Mouse (Mus musculus) kidney, embryonic 16.5 days (tissue): ENCODE data around the gene Ppfia4. TPM values are rescaled to one million over a fixed set of nuclear protein-coding genes. Genes with fewer than 3 reads are reported as not detected.
A peak's percentile ranks its signal among the peaks of the same experiment; 100 is the strongest.

Experiments
- ATAC-seq: fragments of 200-750 bp; cut with Nextera tagmentation; 2 replicates; pipeline ENCODE4 v1.8.0; 2017; ENCODE audit warnings: moderate TSS enrichment; ENCODE audit not compliant: low FRiP score, low TSS enrichment
- H3K27ac ChIP-seq: fragments of 300-500 bp; sonication (generic); 2 replicates; pipeline ENCODE4 v1.5.1; 2014; ENCODE audit warnings: low read length
- H3K27me3 ChIP-seq: fragments of 300-500 bp; sonication (generic); 2 replicates; pipeline ENCODE4 v1.6.1; 2014; ENCODE audit warnings: low read length, control low read depth, mixed read lengths; ENCODE audit not compliant: insufficient read depth
- H3K36me3 ChIP-seq: fragments of 300-500 bp; sonication (generic); 2 replicates; pipeline ENCODE4 v1.6.1; 2014; ENCODE audit warnings: low read length, control low read depth, mixed read lengths; ENCODE audit not compliant: insufficient read depth
- H3K4me1 ChIP-seq: fragments of 300-500 bp; sonication (generic); 2 replicates; pipeline ENCODE4 v1.6.1; 2014; ENCODE audit warnings: low read length, control low read depth, mixed read lengths; ENCODE audit not compliant: insufficient read depth
- H3K4me2 ChIP-seq: fragments of 300-500 bp; sonication (generic); replicated peaks from 2 replicates; pipeline ENCODE4 v1.6.1; 2014; ENCODE audit warnings: low read depth, low read length
- H3K4me3 ChIP-seq: fragments of 300-500 bp; sonication (generic); 2 replicates; pipeline ENCODE4 v1.5.1; 2014; ENCODE audit warnings: mild to moderate bottlenecking, low read length
- H3K9ac ChIP-seq: fragments of 300-500 bp; sonication (generic); replicated peaks from 2 replicates; pipeline ENCODE4 v1.6.1; 2014; ENCODE audit warnings: low read length
- H3K9me3 ChIP-seq: fragments of 300-500 bp; sonication (generic); 2 replicates; pipeline ENCODE4 v1.6.1; 2016; ENCODE audit warnings: low read length, control low read depth
- WGBS: fragments of 180-500 bp; shearing (Covaris S2); extraction: QIAGEN DNeasy Blood & Tissue Kit; methylation state at CpG from one replicate; pipeline ENCODE4 v1.1.7; 2014; 5-methylcytosine and 5-hydroxymethylcytosine counted together
- polyA plus RNA-seq: library from polyadenylated mRNA; unstranded; fragments of >200 nt; fragmentation: Nextera tagmentation; extraction: Ambion mirVana; gene quantifications from 2 replicates; pipeline ENCODE4 v1.2.1, GENCODE M21; 2015

Ppfia4 gene
- polyA plus RNA-seq, 1 experiment from 2014 or later = 3.9 TPM

DNA sequence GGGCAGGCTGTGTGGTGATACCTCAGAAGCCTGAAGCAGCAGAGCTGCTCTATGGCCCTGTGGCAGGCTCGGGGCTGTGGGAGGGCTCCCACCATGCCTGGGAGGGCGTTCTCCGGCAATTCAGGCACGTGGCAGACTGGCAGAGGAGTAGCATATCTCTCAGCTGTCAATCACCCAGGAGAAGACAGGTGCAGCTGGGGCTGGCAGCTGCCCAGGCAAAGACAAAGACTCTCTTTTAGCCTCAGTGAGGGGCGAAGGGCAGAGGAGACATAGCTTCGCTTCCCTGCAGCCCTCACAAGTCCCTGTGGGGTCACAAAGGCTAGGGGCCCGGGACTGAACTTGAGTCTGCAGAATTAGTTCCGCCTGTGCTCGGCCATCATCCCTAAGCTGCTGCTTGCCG, 25.3 kb downstream of the Ppfia4 start:
- Histone ChIP-seq H3K4me3 (no peak overlapping the region), H3K9me3 (no peaks in the 10 kb centered on the region), H3K36me3 (no peaks in the 10 kb centered on the region), H3K4me1 (peaks cover 8% of the 10 kb centered on the region), H3K9ac (no peak overlapping the region), H3K27ac (no peak overlapping the region), H3K27me3 (no peaks in the 10 kb centered on the region), H3K4me2 (no peak overlapping the region)
- no peak for ATAC-seq
- WGBS = 59% methylated on average over 10 of the region's 10 CpGs

- WGBS = 89% methylated on average over 9 of the region's 9 CpGs
- H3K4me2 ChIP-seq = no peak overlapping the region
- peaks cover 9% of the 10 kb centered on the region for H3K4me1 ChIP-seq
- no peak overlapping the region for H3K27ac ChIP-seq
- no peak for ATAC-seq
- no peak overlapping the region for H3K4me3 ChIP-seq
- no peaks in the 10 kb centered on the region for H3K36me3 ChIP-seq
- no peaks in the 10 kb centered on the region for H3K9me3 ChIP-seq
- H3K27me3 ChIP-seq = peaks cover 2% of the 10 kb centered on the region; the same call in 1 of the 2 replicates
- H3K9ac ChIP-seq = no peak overlapping the region
These were observed 27.8 kb downstream of the Ppfia4 start for GRCm38 (mm10) chr1:134304940-134305339.

GRCm38 (mm10) chr1:134302568-134303238, 30.0 kb downstream of the Ppfia4 start:
- Histone ChIP-seq H3K4me3 (no peak overlapping the region), H3K4me2 (no peak overlapping the region), H3K9ac (no peak overlapping the region), H3K27ac (peak overlapping the region; percentile 64; the same call in 1 of the 2 replicates), H3K9me3 (no peaks in the 10 kb centered on the region), H3K36me3 (no peaks in the 10 kb centered on the region), H3K4me1 (peaks cover 14% of the 10 kb centered on the region), H3K27me3 (peaks cover 15% of the 10 kb centered on the region)
- ATAC-seq = no peak
- WGBS = 46% methylated on average over 8 of the region's 8 CpGs

DNA sequence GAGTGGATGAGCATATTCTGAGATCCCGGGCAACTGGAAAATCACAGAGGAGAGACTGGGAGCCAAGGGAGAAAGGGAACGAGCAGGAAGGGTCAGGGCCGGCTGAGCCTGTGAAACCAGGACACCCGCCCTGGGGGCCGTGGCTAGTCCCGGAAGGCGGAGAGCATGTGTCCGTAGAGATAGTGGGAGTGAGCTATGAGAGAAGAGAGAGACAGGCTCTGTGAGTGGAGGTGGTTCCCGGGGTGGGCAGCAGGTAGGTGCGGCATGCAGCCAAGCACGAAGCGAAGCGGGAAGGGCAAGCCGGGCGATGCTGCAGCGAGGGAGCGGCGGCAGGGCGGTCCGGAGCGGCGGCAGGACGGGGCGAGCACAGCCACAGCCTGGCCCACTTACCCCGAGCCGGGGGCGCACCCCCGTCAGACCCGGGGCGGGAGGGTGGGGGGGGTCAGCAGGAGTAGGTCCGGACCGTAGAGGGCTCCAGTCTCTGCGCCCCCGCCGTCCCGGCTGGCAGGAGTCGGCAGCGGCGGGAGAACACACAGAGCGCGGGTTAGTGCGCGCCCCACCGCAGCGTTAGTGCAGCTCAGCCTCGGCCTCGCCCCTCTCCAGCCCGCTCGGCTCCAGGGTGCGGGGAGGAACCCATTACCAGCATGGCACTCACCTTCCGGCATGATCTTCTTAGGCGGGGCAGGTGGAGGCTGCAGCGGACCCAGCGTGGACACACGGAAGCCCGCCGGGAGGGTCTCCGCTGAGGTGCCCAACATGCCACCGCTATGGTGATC, 33.9 kb downstream of the Ppfia4 start:
- Histone ChIP-seq H3K27ac (no peak overlapping the region), H3K27me3 (peaks cover 16% of the 10 kb centered on the region), H3K36me3 (no peaks in the 10 kb centered on the region), H3K4me2 (peak overlapping the region; percentile 95), H3K9ac (peak overlapping the region; percentile 68), H3K4me1 (peaks cover 14% of the 10 kb centered on the region), H3K4me3 (peak overlapping the region; percentile 56), H3K9me3 (no peaks in the 10 kb centered on the region)
- ATAC-seq = peak; percentile 44; the same call in 1 of the 2 replicates
- WGBS = 2% methylated on average over 54 of the region's 59 CpGs

GRCm38 (mm10) chr1:134297265-134297664, 35.5 kb downstream of the Ppfia4 start:
- H3K27me3 ChIP-seq = peaks cover 16% of the 10 kb centered on the region
- no peak overlapping the region for H3K9ac ChIP-seq
- H3K4me1 ChIP-seq = peaks cover 5% of the 10 kb centered on the region
- no peaks in the 10 kb centered on the region for H3K9me3 ChIP-seq
- no peak overlapping the region for H3K4me2 ChIP-seq
- 86% methylated on average over 8 of the region's 8 CpGs for WGBS
- no peaks in the 10 kb centered on the region for H3K36me3 ChIP-seq
- no peak overlapping the region for H3K27ac ChIP-seq
- H3K4me3 ChIP-seq = no peak overlapping the region
- no peak for ATAC-seq

- H3K4me1 ChIP-seq = peaks cover 9% of the 10 kb centered on the region; the same call in 1 of the 2 replicates
- H3K9me3 ChIP-seq = no peaks in the 10 kb centered on the region
- no peak overlapping the region for H3K4me2 ChIP-seq
- 0 out of 2 replicates have a peak overlapping the region, but pooled peaks have one; percentile 21 for H3K27ac ChIP-seq
- no peak for ATAC-seq
- peaks cover 8% of the 10 kb centered on the region for H3K27me3 ChIP-seq
- no peaks in the 10 kb centered on the region for H3K36me3 ChIP-seq
- H3K4me3 ChIP-seq = no peak overlapping the region
- 70% methylated on average over 3 of the region's 3 CpGs for whole genome bisulfite sequencing
- no peak overlapping the region for H3K9ac ChIP-seq
These were observed 38.8 kb downstream of the Ppfia4 start for GRCm38 (mm10) chr1:134293738-134294604.

- H3K9ac ChIP-seq = no peak overlapping the region
- H3K4me3 ChIP-seq = no peak overlapping the region
- no peaks in the 10 kb centered on the region for H3K36me3 ChIP-seq
- peaks cover 9% of the 10 kb centered on the region; the same call in 1 of the 2 replicates for H3K4me1 ChIP-seq
- no peak overlapping the region for H3K27ac ChIP-seq
- peaks cover 7% of the 10 kb centered on the region for H3K27me3 ChIP-seq
- H3K9me3 ChIP-seq = no peaks in the 10 kb centered on the region
- no peak overlapping the region for H3K4me2 ChIP-seq
- WGBS = 87% methylated on average over 7 of the region's 7 CpGs
- ATAC-seq = no peak
These were observed 39.5 kb downstream of the Ppfia4 start for GRCm38 (mm10) chr1:134293276-134293675.

- no peak for ATAC-seq
- Histone ChIP-seq H3K4me2 (no peak overlapping the region), H3K27me3 (no peaks in the 10 kb centered on the region), H3K27ac (no peak overlapping the region), H3K9ac (no peak overlapping the region), H3K4me1 (peaks cover 9% of the 10 kb centered on the region; the same call in 1 of the 2 replicates), H3K9me3 (no peaks in the 10 kb centered on the region), H3K36me3 (no peaks in the 10 kb centered on the region), H3K4me3 (no peak overlapping the region)
- whole genome bisulfite sequencing = 45% methylated on average over 9 of the region's 9 CpGs
These were observed 40.1 kb downstream of the Ppfia4 start for GRCm38 (mm10) chr1:134292601-134293000.

- Histone ChIP-seq H3K4me3 (no peak overlapping the region), H3K36me3 (no peaks in the 10 kb centered on the region), H3K9ac (no peak overlapping the region), H3K27ac (no peak overlapping the region), H3K4me1 (peaks cover 9% of the 10 kb centered on the region; the same call in 1 of the 2 replicates), H3K4me2 (no peak overlapping the region), H3K9me3 (no peaks in the 10 kb centered on the region), H3K27me3 (no peaks in the 10 kb centered on the region)
- ATAC-seq = peak; percentile 40; the same call in 1 of the 2 replicates
- WGBS = 32% methylated on average over 5 of the region's 5 CpGs
These were observed 40.7 kb downstream of the Ppfia4 start for GRCm38 (mm10) chr1:134292073-134292472.
